In genomic region chr3:154215779-154216178, GRCm38 (mm10) we compare ENCODE assay signal across 20 mouse cellular contexts.
"Had no signal": no experiment of that assay in that cellular context is flagged by ENCODE, and none has a peak within 500 bp of the region (broad histone marks: within the 10 kb centered on the region; RNA-seq: fewer than 3 reads in every experiment).

No protein-coding gene starts in this region.

- H3K4me2 ChIP-seq: intestine, embryonic 15.5 days; kidney, embryonic 15.5 days; liver, embryonic 15.5 days; lung, embryonic 14.5 days; midbrain, embryonic 12.5 days; midbrain, embryonic 15.5 days; neural tube, embryonic 13.5 days had no signal

- H3K9me3 ChIP-seq: intestine, embryonic 15.5 days; kidney, embryonic 15.5 days; liver, embryonic 15.5 days; megakaryocyte, embryonic 14.5 days; midbrain, embryonic 12.5 days; midbrain, embryonic 15.5 days; neural tube, embryonic 13.5 days had no signal

- H3K9ac ChIP-seq: intestine, embryonic 15.5 days; kidney, embryonic 15.5 days; liver, embryonic 15.5 days; lung, embryonic 14.5 days; midbrain, embryonic 12.5 days; midbrain, embryonic 15.5 days; neural tube, embryonic 13.5 days had no signal

- H3K4me1 ChIP-seq: intestine, embryonic 15.5 days; midbrain, embryonic 12.5 days; midbrain, embryonic 15.5 days had no signal

- H3K27ac ChIP-seq: intestine, embryonic 15.5 days; kidney, embryonic 15.5 days; left cerebral cortex, adult 2 months; liver, embryonic 15.5 days; macrophage; midbrain, embryonic 12.5 days; midbrain, embryonic 15.5 days; neural tube, embryonic 13.5 days; stomach, postnatal 0 days had no signal

- ATAC-seq: intestine, embryonic 15.5 days; lung, postnatal 0 days; midbrain, embryonic 15.5 days had no signal

- DNase-seq: kidney, adult 11 months; kidney, adult 8-10 months; kidney, postnatal 10 days; layer of hippocampus, postnatal 36 days; lung, embryonic 14.5 days; retina, postnatal 1 day; thymus, adult 2 months; thymus, postnatal 14 days had no signal

- H3K4me3 ChIP-seq: intestine, embryonic 15.5 days; kidney, embryonic 15.5 days; left cerebral cortex, adult 2 months; liver, embryonic 15.5 days; megakaryocyte, embryonic 14.5 days; midbrain, embryonic 12.5 days; midbrain, embryonic 15.5 days; myocyte; neural tube, embryonic 13.5 days had no signal

- H3K27me3 ChIP-seq: intestine, embryonic 15.5 days; kidney, embryonic 15.5 days; liver, embryonic 15.5 days; megakaryocyte, embryonic 14.5 days; midbrain, embryonic 12.5 days; midbrain, embryonic 15.5 days; neural tube, embryonic 13.5 days had no signal

- H3K36me3 ChIP-seq: intestine, embryonic 15.5 days; kidney, embryonic 15.5 days; liver, embryonic 15.5 days; midbrain, embryonic 12.5 days; midbrain, embryonic 15.5 days; neural tube, embryonic 13.5 days had no signal
